Mouse (Mus musculus) telencephalon, adult 2 months (tissue): ENCODE measurements at regions not wholly inside any gene's neighbourhood (a gene's known extent, or its start where the extent isn't known, plus 50 kb on each side); places are given as distances from the start of the nearest gene placed in this dataset.

Experiments
- DNase-seq: peaks from one replicate; pipeline ENCODE4 v3.0.0-alpha.2; 2011; ENCODE audit warnings: low read depth, low spot score

GRCm38 (mm10) chr15:48860627-48861026 lies 5024.1 kb upstream of the Gm7489 start:
- no peak for DNase-seq

- no peak for DNase-seq
These were observed 4986.2 kb upstream of the Gm7489 start for GRCm38 (mm10) chr15:48898546-48898945.

GRCm38 (mm10) chr15:48904687-48905086 lies 4980.0 kb upstream of the Gm7489 start:
- peak; percentile 48 for DNase-seq

- no peak for DNase-seq
These were observed 4958.8 kb upstream of the Gm7489 start for GRCm38 (mm10) chr15:48925940-48926339.

GRCm38 (mm10) chr15:48946150-48946549 lies 4938.6 kb upstream of the Gm7489 start:
- DNase-seq, result no peak

GRCm38 (mm10) chr15:48976176-48976575 lies 4908.5 kb upstream of the Gm7489 start:
- no peak for DNase-seq

GRCm38 (mm10) chr15:48976583-48976982 lies 4908.1 kb upstream of the Gm7489 start:
- DNase-seq, result no peak
